Mouse (Mus musculus): ENCODE data around the gene Prol1.
"Not testable (repeated sequence)": the region's sequence is repeated elsewhere in the genome, so short reads cannot be mapped to it uniquely, and the experiment has no call there.

The Prol1 gene

GRCm38 (mm10) chr5:88317012-88317411 is at the start of gene Prol1:
Gene Prol1 (plus strand): TSS chr5:88317312.
- no peak for DNase-seq (ENCODE audit: low spot score)

DNA sequence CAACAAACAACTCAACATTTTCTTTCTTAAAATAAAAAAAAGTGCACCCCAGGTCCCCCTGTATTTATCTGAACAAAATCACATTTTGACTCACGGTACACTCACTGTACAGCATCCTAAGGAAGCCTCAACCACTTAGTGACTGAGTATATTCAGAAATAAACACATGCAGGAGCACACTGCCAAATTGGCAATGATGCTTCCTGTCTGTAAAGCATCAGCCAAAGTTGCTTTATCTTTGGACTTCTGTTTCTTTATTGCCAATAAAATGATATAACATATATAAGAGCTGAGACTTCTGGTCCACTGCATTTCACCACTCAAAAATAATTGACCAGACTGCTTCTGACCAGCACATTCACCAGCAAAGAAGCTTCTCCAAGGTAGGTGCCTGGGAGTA is 48.5 kb upstream of the Prol1 start, which contains the start of gene Gm7714:
Gene Gm7714 (plus strand): TSS at position 301 of the 400 bp plus-strand sequence.
- DNase-seq (ENCODE audit: low spot score), result no peak

GRCm38 (mm10) chr5:88311307-88311706 is 5.8 kb upstream of the Prol1 start:
- not testable (repeated sequence) for DNase-seq (ENCODE audit: low spot score)

DNA sequence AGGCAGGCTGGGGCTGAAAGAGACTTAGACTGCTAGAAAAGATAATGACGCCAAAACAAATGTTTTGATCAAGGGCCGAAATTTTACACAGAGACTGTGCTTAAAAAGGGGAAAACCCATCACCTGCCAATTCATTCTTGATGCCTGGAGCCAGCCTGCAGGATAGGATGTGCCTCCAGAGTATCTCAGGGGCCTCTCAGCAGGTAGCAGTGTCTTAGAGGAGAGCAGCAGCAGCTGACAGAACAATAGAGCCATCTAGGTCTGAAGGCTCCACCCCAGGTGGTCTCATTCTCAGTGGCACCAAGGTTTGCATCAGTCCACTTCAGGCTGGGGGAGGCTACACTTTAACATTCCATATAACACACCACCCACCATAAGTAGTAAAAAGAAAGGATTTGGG is 31.4 kb downstream of the Prol1 start:
- not testable (repeated sequence) for DNase-seq (ENCODE audit: low spot score)

GRCm38 (mm10) chr5:88364768-88365167 is 47.7 kb downstream of the Prol1 start:
- peak; percentile 10 for DNase-seq (ENCODE audit: low spot score)

DNA sequence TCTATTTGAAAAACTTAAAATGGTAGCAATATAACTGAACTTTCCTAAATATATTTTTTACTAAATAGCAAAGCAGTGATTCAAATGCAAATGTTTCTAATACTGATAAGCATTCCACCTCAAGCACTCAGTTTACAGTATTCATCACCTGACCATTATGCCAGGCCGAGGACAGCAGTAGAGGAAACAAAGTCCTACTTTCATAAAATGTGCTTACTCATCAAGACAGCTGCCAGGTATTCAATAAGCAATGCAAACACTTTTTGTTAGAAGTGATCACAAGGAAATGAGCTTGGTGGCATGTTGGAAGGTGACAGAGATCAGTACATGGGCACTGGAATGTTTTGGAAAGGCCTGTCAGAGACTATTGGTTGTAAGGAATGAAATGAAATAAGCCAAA is 49.8 kb downstream of the Prol1 start:
- no peak for DNase-seq (ENCODE audit: low spot score)

DNA sequence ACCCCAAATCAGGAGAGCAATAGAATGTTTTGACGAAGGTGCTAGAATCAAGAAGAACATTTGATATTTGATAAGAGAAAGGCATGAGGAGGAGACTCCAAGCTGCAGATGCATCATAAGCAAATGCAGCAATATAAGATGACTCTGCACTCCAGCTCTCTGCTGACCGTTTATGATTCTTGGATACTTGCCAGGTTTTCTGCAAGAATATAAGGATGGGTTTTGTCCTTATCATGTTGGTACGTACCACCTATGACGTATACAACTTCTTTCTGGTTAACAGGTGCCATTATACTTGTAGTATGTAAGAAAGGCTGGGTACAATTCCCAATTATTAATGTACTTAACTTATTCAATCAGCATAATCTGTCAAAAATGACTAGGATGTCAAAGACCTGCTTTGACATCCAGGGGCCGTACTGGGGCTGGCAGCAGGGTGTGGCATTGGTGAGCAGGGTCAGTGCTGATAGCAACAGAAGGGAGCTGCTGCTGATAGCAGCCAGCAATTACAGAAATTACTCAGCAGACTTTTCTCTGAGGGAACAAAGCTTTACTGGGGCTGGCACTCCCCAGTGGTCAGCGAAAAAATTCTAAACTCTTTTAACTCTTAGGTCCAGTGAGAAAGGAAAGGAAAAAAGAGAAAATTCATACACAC is 53.6 kb downstream of the Prol1 start:
- DNase-seq (ENCODE audit: low spot score), result no peak

DNA sequence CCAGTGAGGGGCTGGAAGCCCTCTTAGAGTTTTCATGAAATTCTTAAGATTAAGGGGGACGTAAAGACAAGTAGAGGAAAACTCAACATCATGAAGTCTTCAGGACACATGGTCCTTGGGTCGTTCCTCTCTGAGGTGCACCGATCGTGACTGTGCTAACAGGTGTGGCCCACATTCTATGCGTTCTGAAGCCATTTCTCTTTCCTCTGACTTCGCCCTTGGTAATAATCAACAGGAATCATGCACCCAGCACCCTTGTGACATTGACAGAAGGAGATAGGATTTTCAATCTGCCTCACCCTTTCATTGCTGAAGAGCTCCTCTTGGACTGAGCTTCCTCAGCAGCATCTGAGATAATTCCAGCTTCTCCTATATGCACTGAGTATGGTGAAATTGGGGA is 55.5 kb downstream of the Prol1 start:
- no peak for DNase-seq (ENCODE audit: low spot score)

GRCm38 (mm10) chr5:88375808-88376207 is 58.7 kb downstream of the Prol1 start, which contains the start of gene Amtn:
Gene Amtn (plus strand): TSS chr5:88376108.
- no peak for DNase-seq (ENCODE audit: low spot score)
